Mouse (Mus musculus): ENCODE data around the gene Lemd1.

Gene Lemd1

GRCm38 (mm10) chr1:132164780-132165518 lies 26.3 kb upstream of the Lemd1 start:
- DNase-seq (ENCODE audit: low spot score) = no peak

- no peak for DNase-seq (ENCODE audit: low spot score)
These were observed 25.4 kb upstream of the Lemd1 start for GRCm38 (mm10) chr1:132165859-132166258.

- no peak for DNase-seq (ENCODE audit: low spot score)
These were observed 23.0 kb upstream of the Lemd1 start for GRCm38 (mm10) chr1:132168115-132168767.

GRCm38 (mm10) chr1:132170698-132171097 lies 20.5 kb upstream of the Lemd1 start:
- no peak for DNase-seq (ENCODE audit: low spot score)

- no peak for DNase-seq (ENCODE audit: low spot score)
These were observed 19.6 kb upstream of the Lemd1 start for GRCm38 (mm10) chr1:132171619-132172018.

- DNase-seq (ENCODE audit: low spot score) = no peak
These were observed 4.9 kb upstream of the Lemd1 start for GRCm38 (mm10) chr1:132186303-132186702.

- DNase-seq (ENCODE audit: low spot score) = no peak
These were observed 2.7 kb upstream of the Lemd1 start for GRCm38 (mm10) chr1:132188442-132189066.

GRCm38 (mm10) chr1:132189231-132189630 lies 2.0 kb upstream of the Lemd1 start:
- DNase-seq (ENCODE audit: low spot score) = no peak

GRCm38 (mm10) chr1:132190040-132190513 lies 1.2 kb upstream of the Lemd1 start:
- no peak for DNase-seq (ENCODE audit: low spot score)

- DNase-seq (ENCODE audit: low spot score) = no peak
These were observed 574 bp upstream of the Lemd1 start for GRCm38 (mm10) chr1:132190621-132191092.

- no peak for DNase-seq (ENCODE audit: low spot score)
These were observed 802 bp downstream of the Lemd1 start for GRCm38 (mm10) chr1:132191786-132192680.

GRCm38 (mm10) chr1:132193806-132194205 lies 2.6 kb downstream of the Lemd1 start:
- no peak for DNase-seq (ENCODE audit: low spot score)

GRCm38 (mm10) chr1:132194624-132195023 lies 3.4 kb downstream of the Lemd1 start:
- no peak for DNase-seq (ENCODE audit: low spot score)

- DNase-seq (ENCODE audit: low spot score) = no peak
These were observed 3.9 kb downstream of the Lemd1 start for GRCm38 (mm10) chr1:132195100-132195499.

GRCm38 (mm10) chr1:132195681-132196080 lies 4.5 kb downstream of the Lemd1 start:
- DNase-seq (ENCODE audit: low spot score) = no peak

- no peak for DNase-seq (ENCODE audit: low spot score)
These were observed 5.1 kb downstream of the Lemd1 start for GRCm38 (mm10) chr1:132196337-132196736.

- DNase-seq (ENCODE audit: low spot score) = no peak
These were observed 6.4 kb downstream of the Lemd1 start for GRCm38 (mm10) chr1:132197666-132198065.

GRCm38 (mm10) chr1:132198401-132199071 lies 7.3 kb downstream of the Lemd1 start:
- DNase-seq (ENCODE audit: low spot score) = no peak

GRCm38 (mm10) chr1:132199244-132199643 lies 8.0 kb downstream of the Lemd1 start:
- no peak for DNase-seq (ENCODE audit: low spot score)

- no peak for DNase-seq (ENCODE audit: low spot score)
These were observed 8.7 kb downstream of the Lemd1 start for GRCm38 (mm10) chr1:132199934-132200333.

Data from T-cell, adult 2 months (primary cell).